Mouse (Mus musculus) thymus, adult 2 months (tissue): ENCODE measurements around the gene Tenm2. TPM values are rescaled to one million over a fixed set of nuclear protein-coding genes. Genes with fewer than 3 reads are reported as not detected.

Experiments used
- DNase-seq: peaks from one replicate; pipeline ENCODE4 v3.0.0; 2021
- H3K27ac ChIP-seq: fragments of 200-500 bp; 2 replicates; pipeline ENCODE4 v1.5.1; 2012; ENCODE audit warnings: low read length, control low read depth; ENCODE audit not compliant: control insufficient read depth, insufficient read depth
- H3K27me3 ChIP-seq: fragments of 200-500 bp; 2 replicates; pipeline ENCODE4 v1.6.1; 2012; ENCODE audit warnings: mild to moderate bottlenecking, low read length, moderate library complexity, mixed read lengths; ENCODE audit not compliant: control insufficient read depth, insufficient read depth
- H3K36me3 ChIP-seq: fragments of 200-500 bp; 2 replicates; pipeline ENCODE4 v1.6.1; 2012; ENCODE audit warnings: mild to moderate bottlenecking, low read length, moderate library complexity; ENCODE audit not compliant: control insufficient read depth, insufficient read depth
- H3K4me1 ChIP-seq: fragments of 200-500 bp; replicated peaks from 2 replicates; pipeline ENCODE4 v1.6.1; 2012; ENCODE audit warnings: low read length; ENCODE audit not compliant: control insufficient read depth, insufficient read depth
- H3K4me3 ChIP-seq: fragments of 200-500 bp; 2 replicates; pipeline ENCODE4 v1.5.1; 2012; ENCODE audit warnings: mild to moderate bottlenecking, low read length, control low read depth, moderate library complexity; ENCODE audit not compliant: control insufficient read depth, insufficient read depth
- CTCF ChIP-seq: fragments of 200-500 bp; IDR thresholded peaks from 2 replicates; pipeline ENCODE4 v1.5.1; 2012; ENCODE audit warnings: mild to moderate bottlenecking, control low read depth, low read length, moderate library complexity, borderline replicate concordance; ENCODE audit not compliant: control insufficient read depth, poor library complexity, insufficient read depth; ENCODE audit errors: extremely low read depth
- POLR2A ChIP-seq: fragments of 200-500 bp; IDR thresholded peaks from 2 replicates; pipeline ENCODE4 v1.6.1; 2012; ENCODE audit warnings: mild to moderate bottlenecking, low read length, control low read depth, moderate library complexity; ENCODE audit not compliant: control insufficient read depth, poor library complexity, insufficient read depth; ENCODE audit errors: extremely low read depth
- WGBS: fragments of 180-500 bp; shearing (Covaris S2); methylation state at CpG from one replicate; pipeline ENCODE4 v1.1.7; 2018; 5-methylcytosine and 5-hydroxymethylcytosine counted together
- polyA plus RNA-seq: library from polyadenylated mRNA; depleted of rRNA; stranded (reverse); fragments of >200 nt; gene quantifications from 2 replicates; pipeline ENCODE4 v1.2.3, GENCODE M21; 2012

Tenm2 gene
- polyA plus RNA-seq, 1 experiment, result 0.70 TPM

GRCm38 (mm10) chr11:37118058-37118457 lies 117.7 kb downstream of the Tenm2 start:
- H3K36me3 ChIP-seq, result no peaks in the 10 kb centered on the region
- no peak overlapping the region for H3K27ac ChIP-seq
- TF ChIP-seq POLR2A (no peak), CTCF (no peak)
- H3K4me3 ChIP-seq, result no peak overlapping the region
- H3K4me1 ChIP-seq, result no peaks in the 10 kb centered on the region
- H3K27me3 ChIP-seq, result no peaks in the 10 kb centered on the region
- DNase-seq, result no peak

DNA sequence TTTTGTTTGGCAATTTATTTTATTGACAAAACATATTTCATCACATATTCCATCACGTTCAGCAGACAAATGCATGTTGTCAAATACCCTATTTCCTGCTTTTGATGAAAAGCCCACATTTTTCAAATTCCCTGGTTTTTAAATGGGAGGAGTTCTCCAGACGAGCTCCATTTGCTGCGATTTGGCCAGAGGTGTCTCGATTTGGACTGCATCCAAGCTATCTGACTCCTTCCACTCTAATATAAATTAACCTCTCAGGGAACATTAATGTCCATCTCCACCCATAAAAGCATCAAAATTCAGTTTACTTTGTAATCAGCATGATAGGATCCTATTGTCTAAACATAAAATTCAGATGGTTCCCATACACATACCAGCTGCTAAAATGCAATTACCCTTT lies 120.6 kb downstream of the Tenm2 start:
- WGBS, result 85% methylated on average over 4 of the region's 4 CpGs
- no peak overlapping the region for H3K27ac ChIP-seq
- H3K4me1 ChIP-seq, result no peaks in the 10 kb centered on the region
- no peak for DNase-seq
- no peak overlapping the region for H3K4me3 ChIP-seq
- H3K27me3 ChIP-seq, result no peaks in the 10 kb centered on the region
- TF ChIP-seq CTCF (no peak), POLR2A (no peak)
- H3K36me3 ChIP-seq, result no peaks in the 10 kb centered on the region

- DNase-seq, result no peak
- no peak for TF ChIP-seq CTCF
- TF ChIP-seq POLR2A, result no peak
- Histone ChIP-seq H3K4me3 (no peak overlapping the region), H3K27me3 (no peaks in the 10 kb centered on the region), H3K4me1 (no peaks in the 10 kb centered on the region), H3K36me3 (no peaks in the 10 kb centered on the region), H3K27ac (no peak overlapping the region)
- 86% methylated on average over 2 of the region's 2 CpGs for WGBS
Observed at GRCm38 (mm10) chr11:37107069-37107468, 128.7 kb downstream of the Tenm2 start.

DNA sequence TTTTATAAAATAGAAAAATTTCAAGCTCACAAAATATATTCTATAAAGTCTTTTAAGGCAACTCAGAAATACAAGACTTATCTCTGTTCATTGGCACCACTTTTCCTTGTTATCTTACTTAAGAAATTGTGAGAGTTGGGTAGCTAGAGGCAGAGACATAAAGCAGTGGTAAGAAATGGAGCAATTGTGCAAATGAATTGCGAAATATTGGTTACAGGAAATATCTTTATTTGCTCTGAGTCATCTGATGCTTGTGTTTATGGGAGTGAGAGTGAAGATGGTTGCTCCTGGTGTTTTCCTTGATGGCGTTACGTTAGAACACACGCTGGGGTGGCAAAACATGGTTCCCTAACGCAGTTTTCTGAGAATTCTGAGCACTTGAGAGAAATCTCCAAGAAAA lies 156.4 kb downstream of the Tenm2 start:
- WGBS, result 91% methylated on average over 5 of the region's 5 CpGs
- H3K4me1 ChIP-seq, result no peaks in the 10 kb centered on the region
- DNase-seq, result no peak
- H3K4me3 ChIP-seq, result no peak overlapping the region
- H3K27me3 ChIP-seq, result no peaks in the 10 kb centered on the region
- TF ChIP-seq POLR2A, result no peak
- TF ChIP-seq CTCF, result no peak
- no peak overlapping the region for H3K27ac ChIP-seq
- no peaks in the 10 kb centered on the region for H3K36me3 ChIP-seq

DNA sequence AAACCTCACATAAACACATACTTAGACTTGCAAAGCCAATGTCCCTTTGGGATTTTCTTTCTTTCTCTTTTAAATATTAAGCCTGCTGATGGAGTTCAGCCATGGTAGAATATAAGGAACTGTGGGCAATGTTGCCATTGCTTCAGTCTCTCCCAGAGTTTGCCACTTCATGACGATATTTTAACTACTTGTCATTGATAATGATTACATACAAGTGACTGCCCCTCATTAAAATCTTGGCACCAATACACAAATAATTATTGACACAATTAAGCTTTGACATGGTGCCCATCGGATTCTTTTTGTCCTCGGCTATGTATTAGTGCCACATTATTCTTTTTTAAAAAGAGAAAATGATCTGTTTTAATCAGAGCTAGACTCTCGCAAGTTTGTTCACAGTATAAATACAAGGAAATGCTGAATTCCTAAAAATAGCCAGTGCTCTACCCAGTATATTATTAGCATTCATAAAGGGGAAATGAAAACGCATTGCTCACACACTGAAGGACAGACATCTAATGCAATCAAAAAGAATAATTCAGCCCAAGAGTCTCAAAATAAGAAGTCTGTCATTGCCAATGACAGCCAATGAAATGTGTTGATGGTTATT lies 158.7 kb downstream of the Tenm2 start:
- Histone ChIP-seq H3K36me3 (no peaks in the 10 kb centered on the region), H3K27me3 (no peaks in the 10 kb centered on the region)
- 74% methylated on average over 5 of the region's 5 CpGs for WGBS

GRCm38 (mm10) chr11:37075349-37075748 lies 160.4 kb downstream of the Tenm2 start:
- Histone ChIP-seq H3K27me3 (no peaks in the 10 kb centered on the region), H3K27ac (no peak overlapping the region), H3K4me3 (no peak overlapping the region), H3K36me3 (no peaks in the 10 kb centered on the region), H3K4me1 (no peaks in the 10 kb centered on the region)
- TF ChIP-seq POLR2A (no peak), CTCF (no peak)
- WGBS, result 95% methylated on average over 10 of the region's 10 CpGs
- DNase-seq, result no peak

More for the DNA sequence above, 158.7 kb downstream of the Tenm2 start:
- H3K4me1 ChIP-seq, result no peaks in the 10 kb centered on the region
- no peak for DNase-seq
- H3K27ac ChIP-seq, result no peak overlapping the region
- H3K4me3 ChIP-seq, result no peak overlapping the region
- TF ChIP-seq POLR2A (no peak), CTCF (no peak)

- H3K36me3 ChIP-seq, result no peaks in the 10 kb centered on the region
- DNase-seq, result no peak
- H3K27ac ChIP-seq, result no peak overlapping the region
- H3K4me3 ChIP-seq, result no peak overlapping the region
- H3K27me3 ChIP-seq, result no peaks in the 10 kb centered on the region
- 83% methylated on average over 3 of the region's 3 CpGs for WGBS
- TF ChIP-seq POLR2A (no peak), CTCF (no peak)
- no peaks in the 10 kb centered on the region for H3K4me1 ChIP-seq
Observed at GRCm38 (mm10) chr11:37065459-37065858, 170.3 kb downstream of the Tenm2 start.
